Mouse (Mus musculus): ENCODE measurements around the gene 4930562C15Rik.

DNA sequence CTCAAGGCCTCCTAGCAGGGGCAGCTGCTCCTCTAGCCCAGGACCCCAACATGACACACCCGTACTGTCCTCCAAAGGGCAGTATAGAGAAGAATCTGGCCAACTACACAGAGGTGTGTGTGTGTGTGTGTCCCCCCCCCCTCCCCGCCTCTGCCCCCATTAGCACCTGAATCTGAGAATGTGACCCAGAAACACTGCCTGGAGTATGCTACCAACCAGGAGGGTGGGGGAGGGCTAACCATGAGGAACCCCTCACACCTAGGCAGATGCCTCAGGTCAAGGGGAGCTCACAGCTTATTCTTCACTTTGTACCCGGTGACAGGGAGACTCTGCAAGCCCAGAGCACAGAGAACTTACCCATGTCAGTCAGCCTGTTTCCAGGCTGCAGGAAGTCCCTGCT, 42.5 kb downstream of the 4930562C15Rik start:
- TF ChIP-seq CTCF (IDR thresholded peaks at IDR 0.05; ENCODE audit: low read depth, low read length), result no peak
- no peak for TF ChIP-seq POLR2A (IDR thresholded peaks at IDR 0.05; ENCODE audit: insufficient read depth, low read length)

All from ES-Bruce4 (cell line).